Mouse (Mus musculus): ENCODE measurements around the gene Lysmd1.

GRCm38 (mm10) chr3:95140289-95140595, 6.4 kb downstream of the Lysmd1 start:
- TF ChIP-seq CTCF (IDR thresholded peaks at IDR 0.05; ENCODE audit: insufficient read depth, low read depth, low read length) (no peak), POLR2A (IDR thresholded peaks at IDR 0.05; ENCODE audit: insufficient read depth, low read depth, low read length) (no peak)
